Mouse (Mus musculus) kidney, embryonic 14.5 days (tissue): ENCODE measurements around the gene Ndufa13. TPM values are rescaled to one million over a fixed set of nuclear protein-coding genes. Genes with fewer than 3 reads are reported as not detected.
A peak's percentile ranks its signal among the peaks of the same experiment; 100 is the strongest.

Source experiments
- ATAC-seq: fragments of 200-750 bp; cut with Nextera tagmentation; 2 replicates; pipeline ENCODE4 v1.8.0; 2017; ENCODE audit warnings: moderate number of reproducible peaks, mild to moderate bottlenecking, moderate TSS enrichment, moderate library complexity; ENCODE audit not compliant: low FRiP score, low TSS enrichment
- H3K27ac ChIP-seq: fragments of 300-500 bp; sonication (generic); 2 replicates; pipeline ENCODE4 v1.5.1; 2014; ENCODE audit warnings: low read depth, mild to moderate bottlenecking, low read length, moderate library complexity, mixed read lengths
- H3K27me3 ChIP-seq: fragments of 300-500 bp; sonication (generic); 2 replicates; pipeline ENCODE4 v1.6.1; 2014; ENCODE audit warnings: mild to moderate bottlenecking, low read length; ENCODE audit not compliant: control insufficient read depth, insufficient read depth
- H3K36me3 ChIP-seq: fragments of 300-500 bp; sonication (generic); 2 replicates; pipeline ENCODE4 v1.6.1; 2014; ENCODE audit warnings: low read length, mixed read lengths; ENCODE audit not compliant: control insufficient read depth, insufficient read depth
- H3K4me1 ChIP-seq: fragments of 300-500 bp; sonication (generic); 2 replicates; pipeline ENCODE4 v1.6.1; 2014; ENCODE audit warnings: low read length, mixed read lengths; ENCODE audit not compliant: control insufficient read depth, insufficient read depth
- H3K4me2 ChIP-seq: fragments of 300-500 bp; sonication (generic); replicated peaks from 2 replicates; pipeline ENCODE4 v1.6.1; 2014; ENCODE audit warnings: low read depth, mild to moderate bottlenecking, low read length
- H3K4me3 ChIP-seq: fragments of 300-500 bp; sonication (generic); 2 replicates; pipeline ENCODE4 v1.5.1; 2014; ENCODE audit warnings: mild to moderate bottlenecking, low read length
- H3K9ac ChIP-seq: fragments of 300-500 bp; sonication (generic); 2 replicates; pipeline ENCODE4 v1.6.1; 2014; ENCODE audit warnings: low read depth, mild to moderate bottlenecking, low read length, moderate library complexity
- H3K9me3 ChIP-seq: fragments of 300-500 bp; sonication (generic); 2 replicates; pipeline ENCODE4 v1.6.1; 2016; ENCODE audit warnings: low read length; ENCODE audit not compliant: control insufficient read depth
- WGBS: fragments of 180-500 bp; shearing (Covaris S2); extraction: QIAGEN DNeasy Blood & Tissue Kit; methylation state at CpG from one replicate; pipeline ENCODE4 v1.1.7; 2014; 5-methylcytosine and 5-hydroxymethylcytosine counted together
- polyA plus RNA-seq: library from polyadenylated mRNA; unstranded; fragments of >200 nt; fragmentation: Nextera tagmentation; extraction: Ambion mirVana; gene quantifications from 2 replicates; pipeline ENCODE4 v1.2.1, GENCODE M21; 2014

The Ndufa13 gene
- polyA plus RNA-seq, 1 experiment from 2014 or later, result 192 TPM

DNA sequence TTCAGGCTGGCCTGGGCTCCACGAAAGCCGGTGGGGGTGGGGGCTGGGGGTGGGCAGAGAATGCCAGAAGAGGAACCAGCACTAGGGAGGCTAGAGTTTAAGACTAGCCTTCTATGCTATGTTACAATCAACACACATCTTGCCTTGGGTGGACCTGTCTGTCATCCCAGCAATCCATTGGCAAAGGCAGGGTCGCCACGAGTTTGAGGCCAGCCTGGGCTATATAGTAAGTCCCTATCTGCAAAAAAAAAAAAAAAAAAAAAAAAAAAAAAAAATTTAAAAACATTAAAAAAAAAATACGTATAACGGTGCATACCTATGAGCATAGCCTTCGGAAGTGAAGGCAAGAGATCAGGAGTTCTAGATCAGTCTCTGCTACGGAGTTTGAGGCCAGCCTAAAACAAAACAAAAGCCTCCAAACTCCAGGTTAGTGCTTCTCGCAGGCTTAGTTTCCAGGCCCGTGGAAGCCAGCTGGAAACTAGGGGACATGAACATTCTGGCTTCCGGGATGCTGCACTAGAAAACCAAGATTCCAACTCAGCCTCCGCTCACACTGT lies 1.4 kb downstream of the Ndufa13 start:
- peak overlapping the region; percentile 93 for H3K4me2 ChIP-seq
- H3K9me3 ChIP-seq, result no peaks in the 10 kb centered on the region
- peaks cover 6% of the 10 kb centered on the region; the same call in 1 of the 2 replicates for H3K36me3 ChIP-seq
- peak overlapping the region; percentile 69 for H3K4me3 ChIP-seq
- 17% methylated on average over 12 of the region's 12 CpGs for WGBS
- H3K9ac ChIP-seq, result peak overlapping the region; percentile 80
- peaks cover 18% of the 10 kb centered on the region; the same call in 1 of the 2 replicates for H3K4me1 ChIP-seq
- peak overlapping the region; percentile 93 for H3K27ac ChIP-seq
- ATAC-seq, result no peak
- H3K27me3 ChIP-seq, result no peaks in the 10 kb centered on the region

DNA sequence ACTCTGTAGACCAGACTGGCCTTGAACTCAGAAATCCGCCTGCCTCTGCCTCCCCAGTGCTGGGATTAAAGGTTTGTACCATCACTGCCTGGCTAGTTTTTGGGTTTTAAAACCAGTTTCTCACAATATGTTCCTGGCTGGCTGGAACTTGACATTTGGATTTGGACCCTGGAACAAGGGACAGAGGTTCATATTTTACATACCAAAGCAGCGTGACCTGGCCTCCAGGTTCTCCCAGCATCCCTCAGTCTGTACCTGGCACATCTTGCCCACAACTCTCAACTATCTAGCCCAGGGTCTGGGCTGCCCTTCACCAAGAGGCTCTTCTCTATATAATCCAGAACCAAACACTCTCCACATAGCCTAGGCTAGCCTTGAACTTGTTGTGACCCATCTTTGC lies 2.5 kb downstream of the Ndufa13 start:
- Histone ChIP-seq H3K9me3 (no peaks in the 10 kb centered on the region), H3K27ac (no peak overlapping the region), H3K27me3 (no peaks in the 10 kb centered on the region), H3K4me2 (no peak overlapping the region), H3K36me3 (peaks cover 9% of the 10 kb centered on the region; the same call in 1 of the 2 replicates), H3K4me3 (no peak overlapping the region), H3K9ac (no peak overlapping the region), H3K4me1 (peaks cover 18% of the 10 kb centered on the region; the same call in 1 of the 2 replicates)
- ATAC-seq, result no peak
- WGBS, result 94% methylated on average over 2 of the region's 2 CpGs

DNA sequence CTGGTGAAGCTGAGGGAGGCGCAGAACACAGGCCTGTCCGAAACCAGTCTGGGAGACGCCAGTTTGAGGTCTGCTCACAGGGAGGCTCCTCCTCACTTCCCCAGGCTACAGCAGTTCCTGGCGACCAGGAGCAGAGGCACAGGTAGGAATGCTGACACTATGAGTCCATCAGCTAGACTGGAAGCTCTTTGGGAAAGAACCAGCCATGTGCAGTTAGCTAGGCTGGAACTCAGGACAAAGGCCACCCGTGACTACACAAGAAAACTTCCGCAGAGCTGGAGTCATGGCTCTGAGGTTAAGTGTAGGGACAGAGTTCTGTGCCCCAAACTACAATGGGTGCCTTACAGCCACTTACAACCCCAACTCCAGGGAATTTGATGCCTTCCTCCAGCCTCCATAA lies 4.5 kb downstream of the Ndufa13 start:
- H3K36me3 ChIP-seq, result peaks cover 19% of the 10 kb centered on the region; the same call in 1 of the 2 replicates
- H3K9me3 ChIP-seq, result no peaks in the 10 kb centered on the region
- whole genome bisulfite sequencing, result 81% methylated on average over 6 of the region's 6 CpGs
- peaks cover 15% of the 10 kb centered on the region; the same call in 1 of the 2 replicates for H3K4me1 ChIP-seq
- H3K4me3 ChIP-seq, result no peak overlapping the region
- H3K9ac ChIP-seq, result no peak overlapping the region
- H3K4me2 ChIP-seq, result no peak overlapping the region
- ATAC-seq, result no peak
- no peak overlapping the region for H3K27ac ChIP-seq
- no peaks in the 10 kb centered on the region for H3K27me3 ChIP-seq

DNA sequence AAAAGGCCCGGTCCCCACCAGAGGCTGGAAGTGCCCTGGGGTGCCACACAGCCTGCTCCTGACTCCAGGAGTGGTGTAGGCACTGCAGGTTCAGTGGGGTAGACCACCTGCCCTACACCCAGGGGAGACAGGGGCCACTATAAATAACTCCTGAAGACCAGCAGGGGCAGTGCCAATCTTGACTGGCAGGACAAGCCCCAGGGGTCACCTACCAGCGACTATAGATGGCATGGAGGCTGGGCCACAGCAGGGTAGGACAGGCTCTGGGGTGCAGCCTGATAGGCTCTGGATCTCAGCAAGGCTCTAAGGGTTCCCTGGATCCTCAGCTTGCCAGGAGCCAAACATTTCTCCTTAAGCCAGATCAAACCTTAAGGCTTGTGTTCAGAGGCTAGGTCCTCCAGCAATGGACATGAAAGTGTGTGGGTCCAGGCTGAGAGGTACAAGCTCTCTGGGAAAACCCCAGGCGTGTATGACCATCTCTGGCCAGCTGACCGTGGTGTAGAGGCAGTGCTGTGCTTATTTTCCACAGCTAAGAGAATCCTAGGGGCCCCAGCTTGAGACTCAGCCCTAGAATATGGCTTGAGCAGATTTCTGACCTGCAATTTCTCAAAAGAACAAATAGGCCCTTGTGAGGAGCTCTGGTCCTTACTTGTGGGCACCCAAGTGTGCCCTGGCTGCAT lies 6.4 kb downstream of the Ndufa13 start:
- Histone ChIP-seq H3K4me1 (peaks cover 9% of the 10 kb centered on the region; the same call in 1 of the 2 replicates), H3K27ac (no peak overlapping the region), H3K27me3 (0 out of 2 replicates have a peak, but pooled peaks cover under 1% of the 10 kb centered on the region), H3K9ac (no peak overlapping the region), H3K4me3 (no peak overlapping the region), H3K4me2 (no peak overlapping the region), H3K9me3 (no peaks in the 10 kb centered on the region), H3K36me3 (peaks cover 19% of the 10 kb centered on the region; the same call in 1 of the 2 replicates)
- WGBS, result 74% methylated on average over 4 of the region's 4 CpGs
- no peak for ATAC-seq

DNA sequence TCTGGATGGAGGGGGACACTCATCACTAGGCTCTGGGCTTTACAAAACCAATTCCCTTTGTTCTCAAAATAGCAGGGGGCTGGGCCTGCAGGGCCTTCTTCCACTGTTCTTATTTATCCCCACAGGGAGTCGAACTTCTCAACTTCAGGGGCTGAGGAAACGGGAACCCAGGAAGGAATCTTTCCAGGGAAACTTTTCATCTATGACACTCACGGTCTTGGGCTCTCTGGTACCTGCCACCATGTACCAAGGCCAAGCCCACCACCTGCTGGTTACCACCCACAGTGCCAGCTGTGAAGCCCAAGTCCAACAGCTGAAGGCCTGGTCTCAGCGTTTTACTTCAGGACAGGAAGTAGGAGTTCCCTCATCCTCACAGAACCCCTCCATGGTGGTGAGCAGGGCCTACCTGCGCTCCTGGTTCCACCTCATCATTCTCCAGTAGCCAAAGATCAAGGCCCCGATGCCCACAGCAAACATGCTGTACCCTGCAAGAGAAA lies 7.5 kb downstream of the Ndufa13 start:
- ATAC-seq, result no peak
- Histone ChIP-seq H3K27ac (no peak overlapping the region), H3K36me3 (peaks cover 19% of the 10 kb centered on the region; the same call in 1 of the 2 replicates), H3K9me3 (no peaks in the 10 kb centered on the region), H3K4me1 (no peaks in the 10 kb centered on the region), H3K4me3 (no peak overlapping the region), H3K27me3 (peaks cover 11% of the 10 kb centered on the region), H3K4me2 (no peak overlapping the region), H3K9ac (no peak overlapping the region)
- WGBS, result 58% methylated on average over 6 of the region's 6 CpGs

DNA sequence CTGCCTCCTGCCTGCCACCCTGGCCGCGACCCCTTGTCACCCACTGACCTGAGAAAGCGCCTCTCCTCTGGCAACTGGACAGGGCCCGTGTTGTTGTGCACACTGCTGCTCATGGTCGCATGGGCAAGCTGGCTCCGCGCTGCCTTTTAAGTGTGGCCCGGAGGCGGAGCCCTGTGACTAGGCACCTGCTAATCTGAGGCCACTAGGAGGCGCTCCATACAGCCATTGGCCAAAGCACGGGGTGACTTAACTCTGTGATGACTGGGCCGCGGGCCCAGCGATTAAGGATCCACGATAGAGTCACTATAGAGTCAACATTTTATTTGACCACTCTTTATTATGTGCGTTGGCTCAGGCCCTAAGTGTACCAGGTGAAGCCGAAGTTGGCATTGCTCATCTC lies 8.5 kb downstream of the Ndufa13 start:
- ATAC-seq, result no peak
- WGBS, result 43% methylated on average over 17 of the region's 17 CpGs
- H3K9me3 ChIP-seq, result no peaks in the 10 kb centered on the region
- peaks cover 6% of the 10 kb centered on the region; the same call in 1 of the 2 replicates for H3K4me1 ChIP-seq
- H3K27ac ChIP-seq, result no peak overlapping the region
- no peak overlapping the region for H3K9ac ChIP-seq
- H3K27me3 ChIP-seq, result peaks cover 21% of the 10 kb centered on the region
- peaks cover 19% of the 10 kb centered on the region; the same call in 1 of the 2 replicates for H3K36me3 ChIP-seq
- H3K4me2 ChIP-seq, result no peak overlapping the region
- H3K4me3 ChIP-seq, result no peak overlapping the region

DNA sequence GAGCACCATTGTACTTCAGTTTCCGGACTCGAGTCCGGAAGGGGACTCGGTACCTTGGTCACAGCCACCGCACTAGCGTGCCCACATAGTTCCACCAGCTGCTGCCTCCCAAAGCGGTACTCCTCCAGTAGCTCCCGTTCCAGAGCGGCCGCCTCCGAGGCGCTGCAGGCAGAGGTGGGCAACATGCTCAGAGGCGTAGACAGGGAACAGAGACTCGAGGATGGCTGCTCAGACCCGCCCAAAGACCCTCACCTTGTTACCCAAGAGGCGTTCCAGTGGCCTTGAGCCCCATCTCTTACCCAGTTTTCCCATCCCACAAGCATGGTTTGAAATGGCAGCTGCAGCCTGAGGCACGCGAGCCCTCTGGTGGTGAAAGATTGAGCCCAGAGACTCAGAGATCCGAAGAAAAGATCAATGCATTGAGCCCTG lies 11.5 kb downstream of the Ndufa13 start:
- H3K4me2 ChIP-seq, result no peak overlapping the region
- 39% methylated on average over 19 of the region's 19 CpGs for WGBS
- peaks cover 22% of the 10 kb centered on the region for H3K4me1 ChIP-seq
- H3K27ac ChIP-seq, result no peak overlapping the region
- H3K27me3 ChIP-seq, result peaks cover 51% of the 10 kb centered on the region
- ATAC-seq, result no peak
- H3K9ac ChIP-seq, result no peak overlapping the region
- H3K36me3 ChIP-seq, result peaks cover 13% of the 10 kb centered on the region; the same call in 1 of the 2 replicates
- H3K9me3 ChIP-seq, result no peaks in the 10 kb centered on the region
- no peak overlapping the region for H3K4me3 ChIP-seq

DNA sequence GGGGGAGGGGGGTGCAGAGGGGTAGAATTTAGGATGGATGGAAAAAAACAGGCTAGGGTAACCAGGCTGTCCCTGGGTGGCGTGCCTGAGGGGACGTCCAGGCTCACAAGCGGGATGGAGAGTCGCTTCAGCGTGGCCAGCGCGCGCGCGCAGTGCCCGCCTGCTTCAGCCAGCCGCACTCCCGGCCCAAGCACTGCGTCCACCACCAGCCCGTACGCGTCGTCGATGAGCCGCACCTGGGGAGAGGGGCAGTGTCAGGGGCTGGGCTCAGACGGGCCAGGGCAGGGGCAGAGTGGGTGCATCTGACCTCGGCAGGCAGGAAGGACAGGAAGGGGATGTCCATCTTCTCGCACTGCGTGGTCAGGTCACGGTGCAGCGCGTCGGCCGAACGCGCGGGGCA lies 13.5 kb downstream of the Ndufa13 start:
- peaks cover 5% of the 10 kb centered on the region; the same call in 1 of the 2 replicates for H3K36me3 ChIP-seq
- WGBS, result 3% methylated on average over 32 of the region's 32 CpGs
- peaks cover 22% of the 10 kb centered on the region for H3K4me1 ChIP-seq
- H3K4me2 ChIP-seq, result peak overlapping the region; percentile 38
- ATAC-seq, result 0 out of 2 replicates have a peak, but pooled peaks have one; percentile 17
- peaks cover 70% of the 10 kb centered on the region for H3K27me3 ChIP-seq
- H3K9me3 ChIP-seq, result no peaks in the 10 kb centered on the region
- H3K27ac ChIP-seq, result no peak overlapping the region
- H3K4me3 ChIP-seq, result peak overlapping the region; percentile 31
- no peak overlapping the region for H3K9ac ChIP-seq
